Mouse (Mus musculus) adrenal gland, adult (tissue): ENCODE measurements around the gene Cd63.

Source experiments
- DNase-seq, 2 experiments: peaks; one replicate each; pipeline ENCODE4 v3.0.0; 2022 to 2023; ENCODE audit warnings: low spot score in 1 of 2; ENCODE audit not compliant: inconsistent age in 2 of 2

The Cd63 gene

DNA sequence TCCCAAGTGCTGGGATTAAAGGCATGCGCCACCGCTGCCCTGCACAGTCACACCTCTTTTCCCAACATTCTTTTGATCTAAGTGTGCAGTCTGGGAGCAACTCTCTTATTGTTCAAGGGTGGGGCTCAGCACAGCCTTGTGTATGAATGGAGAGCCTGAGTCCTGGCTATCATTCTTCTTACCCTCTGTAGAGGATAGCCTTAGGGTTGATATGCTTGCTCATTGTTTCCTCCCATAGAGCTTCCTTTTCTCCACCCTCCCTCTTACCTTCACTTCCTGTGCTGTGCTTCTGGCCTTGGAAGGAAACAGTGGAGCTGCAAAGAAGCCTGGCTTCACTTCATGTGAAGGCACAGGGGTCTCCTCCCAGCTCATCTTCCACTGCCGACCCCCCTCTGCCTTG is at the start of gene Cd63:
TSS of gene Cd63 (plus strand) at position 292 of the 400 bp plus-strand sequence.
- DNase-seq, result no peak

DNA sequence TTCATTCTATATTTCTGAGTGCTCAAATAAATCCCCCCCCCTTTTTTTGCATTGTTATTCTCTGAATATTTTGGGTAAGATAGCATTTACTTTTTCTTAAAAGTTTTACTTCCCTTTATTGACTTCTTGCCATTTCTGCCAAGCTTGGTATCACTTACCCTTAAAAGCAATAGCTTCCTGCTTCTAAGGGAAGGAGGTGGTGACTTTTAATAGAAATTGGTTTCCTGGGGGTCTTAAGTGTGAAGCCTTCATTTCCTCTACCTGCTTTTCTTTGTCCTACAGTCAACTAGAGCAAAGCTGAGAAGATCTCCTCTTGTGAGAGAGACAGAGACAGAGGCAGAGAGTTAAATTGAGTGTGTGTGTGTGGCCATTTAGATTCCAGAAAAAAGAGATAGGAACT is 39.6 kb upstream of the Cd63 start:
- DNase-seq, result no peak

DNA sequence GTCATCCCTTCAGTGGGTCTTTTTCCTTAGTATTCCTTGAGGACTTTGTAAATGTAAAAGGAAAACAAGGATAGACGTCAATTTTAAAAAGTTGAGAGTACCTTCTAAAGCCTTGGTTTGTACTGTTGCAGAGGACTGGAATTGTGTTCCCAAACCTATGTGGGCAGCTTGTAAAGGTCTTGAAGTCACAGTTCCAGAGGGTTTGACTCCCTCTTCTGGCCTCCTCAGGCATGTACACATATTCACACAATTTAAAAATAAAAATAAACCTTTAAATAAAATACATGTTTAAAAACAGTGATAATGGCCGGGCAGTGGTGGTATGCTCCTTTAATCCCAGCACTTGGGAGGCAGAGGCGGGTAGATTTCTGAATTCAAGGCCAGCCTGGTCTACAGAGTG is 34.7 kb upstream of the Cd63 start:
- no peak for DNase-seq

DNA sequence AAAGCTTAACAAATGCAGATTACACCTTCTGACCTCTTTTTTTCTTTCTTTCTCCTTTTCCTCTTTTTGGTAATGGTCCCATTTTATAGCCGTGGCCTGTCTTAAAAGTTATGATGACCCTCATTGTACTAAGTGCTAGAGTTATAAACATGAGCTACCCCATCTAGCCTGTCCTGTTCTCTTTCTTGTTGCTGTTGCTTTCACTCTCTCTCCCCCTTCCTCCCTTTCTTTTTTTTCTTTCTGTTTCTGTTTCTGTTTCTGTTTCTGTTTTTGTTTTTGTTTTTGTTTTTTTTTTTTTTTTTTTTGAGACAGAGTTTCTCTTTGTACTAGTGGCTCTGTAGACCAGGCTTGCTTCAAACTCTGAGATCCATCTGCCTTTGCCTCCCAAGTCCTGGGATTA is 34.3 kb upstream of the Cd63 start:
- no peak for DNase-seq

DNA sequence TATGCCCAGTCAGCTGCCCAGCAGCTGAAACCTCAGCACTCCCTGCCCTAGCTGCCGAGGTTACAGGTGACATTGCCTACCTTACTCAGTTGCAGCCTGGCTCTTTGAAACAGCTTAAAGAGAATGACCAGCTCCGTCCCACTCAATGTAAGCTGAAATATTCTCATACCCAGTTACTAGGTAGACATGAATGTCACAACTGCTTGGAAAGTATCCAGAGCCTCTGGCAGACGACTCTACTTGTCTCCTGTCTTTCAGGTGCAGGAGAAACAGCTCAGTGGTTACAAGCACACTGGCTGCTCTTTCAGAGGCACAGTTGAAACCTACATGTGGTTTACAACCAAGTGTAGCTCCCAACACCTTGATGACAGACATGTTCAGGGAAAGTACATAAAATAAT is 30.4 kb upstream of the Cd63 start:
- DNase-seq, result no peak

DNA sequence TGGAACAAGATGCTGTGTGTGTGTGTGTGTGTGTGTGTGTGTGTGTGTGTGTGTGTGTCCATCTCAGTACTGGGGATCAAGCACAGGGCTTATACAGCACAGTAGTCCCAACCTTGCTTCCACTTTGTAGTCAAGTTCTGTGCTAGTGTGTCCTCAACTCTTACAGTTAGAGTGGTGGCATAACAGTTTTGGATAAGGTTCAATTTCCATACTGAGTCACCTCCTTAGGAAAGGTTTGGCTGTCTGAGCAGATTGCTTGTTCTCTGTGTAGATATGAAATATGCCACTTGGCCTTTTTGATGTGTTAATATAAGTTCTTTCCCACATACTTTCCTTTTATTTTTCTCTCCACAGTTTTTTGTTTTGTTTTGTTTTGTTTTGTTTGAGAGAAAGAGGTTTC is 22.5 kb upstream of the Cd63 start:
- peak in 1 of 2 experiments; percentile 61 for DNase-seq

DNA sequence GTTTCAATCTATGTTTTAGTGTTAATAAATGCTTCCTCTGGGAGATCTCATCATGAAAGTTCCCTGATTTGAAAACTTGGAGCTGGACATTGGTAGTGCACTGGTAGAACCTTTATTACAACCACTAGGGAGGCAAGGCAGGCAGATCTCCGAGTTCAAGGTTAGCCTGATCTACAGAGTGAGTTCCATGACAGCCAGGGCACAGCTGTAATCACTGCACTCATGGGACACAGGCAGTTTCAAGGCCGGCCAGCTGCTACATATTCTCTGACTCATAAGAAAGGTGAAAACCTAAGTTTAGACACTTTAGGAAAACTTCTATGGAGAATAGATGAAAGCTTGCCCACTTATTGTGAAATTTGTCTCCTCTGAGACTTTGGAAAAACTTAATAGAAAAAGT is 22.0 kb upstream of the Cd63 start:
- peak; percentile 71 to 86 for DNase-seq

DNA sequence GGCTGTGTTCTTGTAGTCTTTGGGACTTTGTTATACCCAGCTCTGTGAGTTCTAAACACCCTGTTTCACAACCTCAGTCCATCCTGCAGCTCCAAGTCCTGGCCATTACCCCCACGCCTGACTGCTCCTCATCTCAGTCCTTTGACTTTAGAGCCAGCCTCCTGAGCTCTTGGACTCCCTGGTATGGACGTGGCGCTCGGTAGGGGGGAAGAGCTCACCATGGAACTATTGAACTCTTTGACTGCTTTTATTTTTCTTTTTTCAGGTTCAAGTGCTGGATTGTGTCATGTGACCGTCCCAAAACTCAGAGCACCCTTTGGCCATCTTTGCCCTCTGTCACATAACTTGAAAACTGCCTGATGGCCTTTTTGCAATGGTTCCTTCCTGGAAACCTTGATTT is 18.7 kb upstream of the Cd63 start:
- DNase-seq, result no peak

DNA sequence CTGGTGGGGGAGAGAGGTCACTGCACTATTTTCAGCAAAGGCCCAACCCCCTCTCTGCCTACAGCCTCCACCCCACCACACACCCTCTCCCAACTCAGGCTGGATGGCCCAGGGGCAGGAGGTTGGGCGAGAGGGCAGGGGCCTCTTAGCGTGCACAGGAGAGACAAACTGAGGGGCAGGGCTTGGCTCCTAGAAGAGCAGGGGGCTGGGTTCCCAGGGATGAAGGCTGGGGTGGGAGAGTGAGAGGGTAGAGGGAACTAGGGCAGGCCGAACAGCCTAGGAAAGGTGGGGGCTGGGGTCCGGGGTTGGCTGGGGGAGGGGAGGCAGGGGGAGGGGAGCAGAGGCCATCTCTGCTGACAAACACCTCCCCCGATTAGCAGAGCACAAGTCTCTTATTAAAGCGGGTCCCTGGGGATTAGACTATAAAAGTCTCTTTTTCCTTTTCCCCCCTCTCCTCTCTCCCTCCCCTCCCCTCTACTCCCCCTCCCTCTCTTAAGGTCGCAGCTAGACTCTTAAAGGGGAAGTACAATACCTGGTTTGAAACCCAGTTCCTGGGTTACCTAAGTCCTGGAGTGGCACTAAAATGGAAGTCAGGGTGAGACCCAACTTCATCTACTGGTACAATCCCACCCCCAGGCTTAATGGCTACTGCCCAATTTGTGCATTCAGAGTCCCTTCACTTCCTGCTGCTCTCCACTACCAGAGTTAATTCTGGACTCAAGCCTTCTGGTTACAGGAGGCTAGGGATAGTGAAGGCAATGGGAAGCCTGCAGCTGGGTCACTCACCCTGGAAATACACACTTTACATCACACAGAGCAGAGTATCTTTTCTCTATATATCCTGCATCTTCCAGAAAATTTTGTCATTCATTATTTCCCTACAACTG is 11.6 kb upstream of the Cd63 start:
- DNase-seq, result no peak

DNA sequence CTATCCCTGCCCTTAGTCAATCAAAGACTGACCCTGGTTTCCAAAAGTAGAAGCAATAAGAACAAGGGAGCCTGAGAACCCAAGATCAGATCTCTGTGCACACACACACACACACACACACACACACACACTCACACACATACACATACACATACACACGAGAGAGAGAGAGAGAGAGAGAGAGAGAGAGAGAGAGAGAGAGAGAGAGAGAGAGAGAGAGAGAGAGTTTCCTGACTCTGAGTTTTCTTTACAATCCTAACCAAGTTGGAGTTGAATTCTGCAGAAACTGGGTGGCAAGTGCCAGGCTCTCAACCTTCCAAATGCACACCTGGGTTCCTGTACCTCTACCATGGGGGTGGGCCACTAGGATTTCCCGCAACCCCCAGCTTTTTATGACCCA is 10.9 kb upstream of the Cd63 start:
- DNase-seq, result no peak

DNA sequence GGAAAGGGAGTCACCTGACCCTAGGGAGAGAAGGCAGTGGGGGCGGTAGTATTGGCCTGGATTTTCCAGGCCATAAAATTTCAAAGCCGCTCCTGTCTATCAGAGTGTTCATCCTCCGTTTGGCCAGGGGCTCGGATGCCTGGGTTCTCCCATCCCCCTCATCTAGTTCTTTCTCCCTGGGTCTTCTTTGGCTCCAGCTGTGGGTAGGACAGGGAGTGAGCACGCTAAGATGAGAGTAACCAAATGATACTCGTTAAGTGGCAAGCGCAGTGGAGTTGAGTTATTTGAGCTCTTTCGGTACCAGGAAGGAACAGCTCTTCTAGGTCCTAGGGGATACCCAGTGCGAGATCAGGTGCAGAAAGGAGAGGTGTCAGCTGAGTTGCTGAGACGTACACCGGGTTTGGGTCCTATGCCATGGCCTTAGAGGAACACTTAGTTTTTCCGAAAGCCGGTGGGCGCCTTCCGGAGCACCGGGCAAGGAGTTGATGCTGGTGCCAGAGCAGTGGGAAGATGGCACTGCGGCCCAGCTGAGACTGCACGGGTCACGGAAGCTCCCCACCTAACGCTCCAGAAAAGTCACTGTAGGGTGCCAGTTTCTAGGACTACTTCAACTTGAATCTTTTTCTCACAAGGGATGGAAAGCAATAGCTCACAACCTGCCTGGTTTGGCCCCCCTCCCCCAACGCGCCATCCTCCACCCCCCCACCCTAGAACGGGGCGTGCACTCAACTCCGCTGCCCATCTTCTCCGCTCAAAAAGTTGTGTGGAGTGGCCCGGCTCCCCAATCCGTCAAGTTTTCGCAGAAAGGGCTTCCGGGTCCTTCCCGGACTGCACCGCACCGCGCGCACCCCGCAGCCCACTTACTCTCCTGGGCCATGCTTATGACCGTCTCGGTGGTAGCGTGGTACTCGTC is 10.2 kb upstream of the Cd63 start:
- DNase-seq, result peak in 1 of 2 experiments; percentile 45

DNA sequence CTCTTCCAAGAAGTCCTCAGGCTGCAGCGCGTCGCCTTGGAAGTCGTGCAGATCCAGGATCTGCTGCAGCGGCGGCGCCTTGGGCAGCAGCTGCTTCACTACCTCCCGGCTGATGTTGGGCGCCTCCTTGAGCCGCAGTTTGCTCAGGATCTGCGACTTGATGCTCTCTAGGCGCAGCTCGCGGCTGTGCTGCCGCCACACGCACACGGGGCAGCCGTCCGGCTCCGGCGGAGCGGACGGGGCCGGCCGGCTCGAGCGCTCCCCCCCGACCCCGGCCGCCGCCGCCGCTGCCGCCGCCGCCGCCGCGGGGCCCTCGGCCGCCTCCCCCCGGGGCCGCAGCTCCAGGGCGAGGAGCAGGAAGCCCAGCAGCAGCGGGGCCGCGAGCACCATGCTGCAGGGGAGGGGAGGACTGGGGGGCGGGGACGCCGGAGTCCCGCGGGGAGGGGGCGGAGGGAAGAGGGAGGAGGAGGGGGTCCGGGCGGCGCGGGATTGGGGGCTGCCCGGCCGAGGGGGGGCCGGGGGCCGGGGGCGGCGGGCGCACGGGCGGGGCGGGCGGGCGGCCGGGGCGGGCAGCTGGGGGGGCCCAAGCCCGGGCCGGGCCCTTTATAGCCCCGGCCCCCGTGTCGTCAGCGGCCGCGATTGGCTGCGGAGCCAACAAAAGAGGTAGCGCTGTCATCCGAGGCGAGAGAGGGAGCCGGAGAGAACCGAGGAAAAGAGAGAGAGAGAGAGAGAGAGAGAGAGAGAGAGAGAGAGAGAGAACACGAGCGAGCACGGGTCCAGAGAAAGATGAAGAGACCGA is 9.3 kb upstream of the Cd63 start, which contains the start of gene Gdf11:
TSS of gene Gdf11 (minus strand) at position 423 of the 799 bp plus-strand sequence.
- DNase-seq, result peak; percentile 56 to 78

DNA sequence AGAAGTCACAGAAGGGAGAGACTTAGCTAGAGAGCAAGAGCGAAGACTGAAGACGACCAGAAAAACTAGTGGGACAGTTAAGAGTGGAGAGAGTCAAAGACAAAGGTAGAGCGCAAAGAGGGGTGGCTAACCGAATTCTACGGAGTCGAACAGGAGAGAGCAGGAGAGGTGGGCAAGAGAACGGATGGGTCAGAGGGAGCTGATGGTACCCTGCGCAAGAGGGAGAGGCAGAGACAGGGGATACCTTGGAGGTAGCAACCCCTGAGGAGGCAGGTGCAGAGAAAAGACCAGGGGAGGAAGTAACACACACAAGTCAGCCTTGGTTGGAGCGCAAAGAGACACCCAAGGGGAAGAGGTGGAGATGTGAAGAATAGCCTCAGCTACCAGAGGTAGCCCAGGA is 8.5 kb upstream of the Cd63 start:
- DNase-seq, result peak in 1 of 2 experiments; percentile 54

DNA sequence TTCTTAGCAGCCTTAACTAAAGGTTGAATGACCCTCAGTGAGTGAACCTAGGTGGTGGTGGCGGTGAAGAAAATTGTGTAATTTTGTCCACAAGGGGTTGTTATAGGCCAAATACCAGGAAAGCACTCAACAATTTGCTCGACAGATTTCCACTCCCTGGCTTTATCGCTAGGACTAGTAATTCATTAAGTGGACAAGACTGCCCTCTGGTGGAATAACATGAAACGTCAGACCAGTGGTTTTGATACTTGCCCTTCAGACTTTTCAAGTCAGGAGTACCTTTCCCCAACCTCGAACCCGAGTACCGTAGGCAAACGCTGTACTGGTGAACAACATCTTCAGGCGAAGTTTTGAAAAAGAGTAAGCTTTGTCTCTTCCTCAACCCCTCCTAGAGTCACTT is 5.4 kb upstream of the Cd63 start:
- DNase-seq, result peak; percentile 70 to 95

DNA sequence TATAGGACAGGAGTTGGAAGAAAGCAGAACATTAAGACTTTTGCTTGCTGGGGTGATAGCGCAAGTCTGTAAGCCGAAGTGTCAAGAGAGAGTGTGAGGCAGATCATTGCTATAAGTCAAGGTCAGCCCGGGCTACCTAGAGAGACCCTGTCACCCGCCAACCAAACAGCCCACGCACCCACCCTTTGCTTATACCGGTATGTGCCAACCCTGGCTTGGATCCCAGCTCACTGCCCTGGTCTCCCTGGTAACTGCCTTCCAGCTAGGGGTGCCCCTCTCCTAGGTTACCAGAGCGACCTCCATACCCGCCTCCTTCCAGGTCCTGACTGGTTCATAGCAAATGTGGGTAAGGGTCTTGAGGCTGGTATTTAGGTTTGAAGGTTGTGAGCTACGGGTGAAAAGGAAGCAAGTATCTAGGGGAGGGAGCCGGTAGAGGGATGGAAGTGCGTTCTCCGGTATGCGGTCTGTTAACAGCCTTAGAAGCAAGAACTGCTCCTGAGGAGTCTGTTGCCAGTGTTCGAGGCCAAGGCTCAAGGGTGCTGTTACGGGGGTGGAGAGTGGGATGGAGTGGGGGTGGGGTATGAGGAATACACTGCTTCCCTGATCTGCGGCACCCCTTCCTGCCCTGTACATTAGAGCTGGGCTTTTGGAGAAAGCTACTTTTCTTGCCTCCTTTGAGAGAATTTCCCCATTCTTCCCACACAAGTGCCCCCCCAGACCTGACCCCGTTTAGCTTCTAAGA is 4.7 kb upstream of the Cd63 start:
- DNase-seq, result peak in 1 of 2 experiments; percentile 61

DNA sequence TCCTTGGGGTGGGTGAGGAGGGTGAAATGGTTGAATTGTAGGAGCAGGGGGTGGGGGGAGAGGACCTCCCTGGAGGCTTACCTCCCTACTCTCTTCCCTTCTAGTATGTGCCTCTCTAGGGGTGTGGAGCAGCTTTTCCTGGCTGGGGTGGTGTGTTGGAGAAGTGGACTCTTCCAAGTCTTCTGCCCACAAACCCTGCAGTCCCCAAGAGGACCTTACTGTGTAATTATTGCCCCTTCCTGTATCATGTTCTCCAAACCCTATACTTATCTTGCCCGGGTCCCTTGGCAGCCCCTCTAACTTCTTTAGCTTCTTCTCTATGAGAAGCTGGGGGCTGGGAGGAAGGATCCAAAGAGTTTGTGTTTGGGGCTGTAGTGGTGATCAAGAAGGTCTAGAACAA is 4.0 kb upstream of the Cd63 start:
- no peak for DNase-seq

DNA sequence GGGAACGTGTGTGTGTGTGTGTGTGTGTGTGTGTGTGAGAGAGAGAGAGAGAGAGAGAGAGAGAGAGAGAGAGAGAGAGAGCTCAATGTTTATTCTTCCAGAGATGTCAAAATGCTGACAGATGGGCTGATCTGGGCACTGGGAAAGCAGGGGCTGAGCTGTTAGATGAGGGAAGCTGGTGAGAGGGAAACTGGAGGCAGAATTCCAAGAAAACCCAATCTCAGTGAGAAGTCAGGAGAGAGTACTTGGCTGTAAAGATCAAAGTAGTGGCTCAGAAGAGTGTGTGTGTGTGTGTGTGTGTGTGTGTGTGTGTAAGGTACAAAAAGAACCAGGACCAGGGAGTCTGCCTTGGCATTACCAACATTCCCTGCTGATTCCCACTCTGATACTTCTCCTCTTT is 3.3 kb upstream of the Cd63 start:
- DNase-seq, result no peak

DNA sequence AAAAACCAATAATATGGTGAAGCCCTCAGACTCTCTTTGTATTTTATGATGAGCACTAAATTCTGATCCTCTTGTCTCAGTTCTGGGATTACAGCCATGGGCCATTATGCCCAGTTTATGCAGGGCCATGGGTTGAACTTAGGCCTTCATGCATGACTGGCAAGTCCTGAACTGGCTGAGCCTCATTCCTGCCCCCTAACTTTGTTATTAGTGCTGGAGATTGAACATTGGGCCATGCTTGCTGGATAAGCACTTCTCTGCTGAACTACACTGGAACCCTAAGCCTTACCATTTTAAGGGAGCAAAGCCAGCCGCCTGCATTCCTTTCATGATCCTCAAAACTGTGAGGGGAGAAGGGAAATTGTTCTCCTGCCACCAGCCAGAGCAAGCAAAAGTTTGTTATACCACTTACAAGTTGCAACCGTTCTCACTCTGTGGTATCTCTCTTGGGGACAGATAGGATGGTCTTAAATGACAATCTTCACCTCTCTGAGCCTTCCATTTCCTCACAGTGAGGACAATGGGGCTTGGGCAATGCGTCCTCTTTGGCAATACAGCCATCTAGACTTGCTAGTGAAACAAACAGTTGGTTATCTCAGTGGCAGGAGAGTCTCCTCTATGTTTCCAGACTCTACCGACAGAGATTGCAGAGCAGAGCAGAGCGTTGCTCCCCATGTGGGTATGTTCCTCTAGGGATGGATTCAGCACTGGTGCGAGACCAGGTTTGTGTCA is 864 bp upstream of the Cd63 start:
- DNase-seq, result no peak

DNA sequence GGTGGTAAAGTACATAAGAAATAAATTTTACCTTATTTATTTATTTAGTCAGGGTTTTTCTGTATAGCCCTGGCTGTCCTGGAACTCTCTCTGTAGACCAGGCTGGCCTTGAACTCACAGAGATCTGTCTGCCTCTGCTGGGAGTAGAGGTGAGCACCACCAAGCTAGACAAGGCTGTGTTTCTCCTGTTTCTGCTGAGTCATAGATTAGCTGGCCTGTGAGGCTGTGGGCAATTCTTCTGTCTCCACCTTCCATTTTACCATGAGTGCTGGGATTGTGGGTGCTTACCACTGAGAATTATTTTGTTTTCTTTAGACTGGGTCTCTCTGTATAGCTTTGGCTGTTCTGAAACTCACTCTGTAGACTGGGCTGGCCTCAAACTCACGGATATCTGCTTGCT is 620 bp downstream of the Cd63 start:
- no peak for DNase-seq
